Mouse (Mus musculus) MEL (cell line): Measurements from ENCODE around the gene Aamp. TPM values are rescaled to one million over a fixed set of nuclear protein-coding genes. Genes with fewer than 3 reads are reported as not detected.

Experiments used
- DNase-seq: peaks from one replicate; pipeline ENCODE4 v3.0.0; 2011; ENCODE audit warnings: low read depth, low spot score
- H3K27ac ChIP-seq: 2 replicates; pipeline ENCODE4 v1.5.1; 2012; ENCODE audit warnings: low read depth, mild to moderate bottlenecking, control low read depth, low read length, moderate library complexity; ENCODE audit not compliant: control insufficient read depth
- H3K27me3 ChIP-seq, 2 experiments: fragments of 150-350 bp in 1 of 2; sonication (generic) in 1 of 2; 2 replicates each; pipeline ENCODE4 v1.6.1; 2012; ENCODE audit warnings: low read length in 2 of 2, mild to moderate bottlenecking in 2 of 2, improper control_type of control experiment in 1 of 2, moderate library complexity in 1 of 2; ENCODE audit not compliant: insufficient read depth in 2 of 2, control insufficient read depth in 1 of 2
- H3K36me3 ChIP-seq, 2 experiments: 2 replicates each; pipeline ENCODE4 v1.6.1; 2012 to 2014; ENCODE audit warnings: low read length in 2 of 2, improper control_type of control experiment in 1 of 2, inconsistent platforms in 1 of 2, mild to moderate bottlenecking in 1 of 2; ENCODE audit not compliant: insufficient read depth in 2 of 2, control insufficient read depth in 1 of 2
- H3K4me1 ChIP-seq, 2 experiments: fragments of 150-350 bp in 1 of 2; sonication (generic) in 1 of 2; 2 replicates each; pipeline ENCODE4 v1.6.1; 2012; ENCODE audit warnings: low read length in 2 of 2, improper control_type of control experiment in 1 of 2, mild to moderate bottlenecking in 1 of 2; ENCODE audit not compliant: insufficient read depth in 2 of 2, control insufficient read depth in 1 of 2
- H3K4me3 ChIP-seq, 2 experiments: fragments of 150-350 bp in 1 of 2; sonication (generic) in 1 of 2; 2 replicates each; pipeline ENCODE4 v1.5.1; 2012; ENCODE audit warnings: low read depth in 2 of 2, low read length in 2 of 2, mild to moderate bottlenecking in 2 of 2, moderate library complexity in 2 of 2, control low read depth in 1 of 2, improper control_type of control experiment in 1 of 2; ENCODE audit not compliant: control insufficient read depth in 1 of 2, insufficient read depth in 1 of 2
- H3K79me2 ChIP-seq: 2 replicates; pipeline ENCODE4 v1.6.1; 2012; ENCODE audit warnings: mild to moderate bottlenecking, low read length, moderate library complexity; ENCODE audit not compliant: control insufficient read depth, poor library complexity, insufficient read depth
- H3K9ac ChIP-seq: 2 replicates; pipeline ENCODE4 v1.6.1; 2012; ENCODE audit warnings: low read depth, mild to moderate bottlenecking, control low read depth, low read length, moderate library complexity; ENCODE audit not compliant: control insufficient read depth, poor library complexity, severe bottlenecking
- H3K9me3 ChIP-seq: fragments of 150-350 bp; sonication (generic); replicated peaks from 2 replicates; pipeline ENCODE4 v1.6.1; 2012; ENCODE audit warnings: mild to moderate bottlenecking, low read length, improper control_type of control experiment, moderate library complexity; ENCODE audit not compliant: insufficient read depth
- CHD1 ChIP-seq: IDR thresholded peaks from 2 replicates; pipeline ENCODE4 v1.6.1; 2012; ENCODE audit warnings: low read depth, mild to moderate bottlenecking, inconsistent platforms, low read length, improper control_type of control experiment
- CHD2 ChIP-seq: IDR thresholded peaks from 2 replicates; pipeline ENCODE4 v1.6.1; 2011; ENCODE audit warnings: low read length, improper control_type of control experiment
- CTCF ChIP-seq, 3 experiments: IDR thresholded peaks in 2 of 3; conservative IDR thresholded peaks in 1 of 3; 2 replicates each; pipeline ENCODE4 v1.5.1; 2011 to 2012; ENCODE audit warnings: low read length in 3 of 3, low read depth in 2 of 3, mild to moderate bottlenecking in 2 of 3, improper control_type of control experiment in 1 of 3, inconsistent platforms in 1 of 3, mixed read lengths in 1 of 3, moderate library complexity in 1 of 3; ENCODE audit not compliant: control insufficient read depth in 1 of 3, insufficient read depth in 1 of 3, poor library complexity in 1 of 3, severe bottlenecking in 1 of 3
- ELF1 ChIP-seq: IDR thresholded peaks from 2 replicates; pipeline ENCODE4 v1.6.1; 2014; ENCODE audit warnings: low read depth, mild to moderate bottlenecking, inconsistent platforms, low read length, improper control_type of control experiment, moderate library complexity
- EP300 ChIP-seq, 2 experiments: IDR thresholded peaks; 2 replicates each; pipeline ENCODE4 v1.6.1; 2011; ENCODE audit warnings: improper control_type of control experiment in 2 of 2, low read length in 2 of 2, low read depth in 1 of 2, mild to moderate bottlenecking in 1 of 2
- ETS1 ChIP-seq: IDR thresholded peaks from 2 replicates; pipeline ENCODE4 v1.6.1; 2012; ENCODE audit warnings: low read depth, mild to moderate bottlenecking, inconsistent platforms, low read length, improper control_type of control experiment, moderate library complexity
- GABPA ChIP-seq: IDR thresholded peaks from 2 replicates; pipeline ENCODE4 v1.6.1; 2012; ENCODE audit warnings: low read depth, mild to moderate bottlenecking, inconsistent platforms, low read length, improper control_type of control experiment, moderate library complexity
- GATA1 ChIP-seq: IDR thresholded peaks from 2 replicates; pipeline ENCODE4 v1.6.1; 2011; ENCODE audit warnings: low read depth, low read length, improper control_type of control experiment
- HCFC1 ChIP-seq: IDR thresholded peaks from 2 replicates; pipeline ENCODE4 v1.6.1; 2012; ENCODE audit warnings: low read depth, mild to moderate bottlenecking, inconsistent platforms, low read length, improper control_type of control experiment, moderate library complexity
- JUND ChIP-seq: IDR thresholded peaks from 2 replicates; pipeline ENCODE4 v1.6.1; 2011; ENCODE audit warnings: low read depth, mild to moderate bottlenecking, improper control_type of control experiment, low read length
- KAT2A ChIP-seq: conservative IDR thresholded peaks from 2 replicates; pipeline ENCODE4 v1.6.1; 2012; ENCODE audit warnings: low read depth, low read length, improper control_type of control experiment, inconsistent platforms
- MAX ChIP-seq: IDR thresholded peaks from 2 replicates; pipeline ENCODE4 v1.6.1; 2011; ENCODE audit warnings: low read length, improper control_type of control experiment
- MAZ ChIP-seq: IDR thresholded peaks from 2 replicates; pipeline ENCODE4 v1.6.1; 2012; ENCODE audit warnings: low read depth, mild to moderate bottlenecking, inconsistent platforms, low read length, improper control_type of control experiment
- MEF2A ChIP-seq: IDR thresholded peaks from 2 replicates; pipeline ENCODE4 v1.6.1; 2014; ENCODE audit warnings: low read depth, mild to moderate bottlenecking, inconsistent platforms, low read length, improper control_type of control experiment; ENCODE audit not compliant: poor library complexity, insufficient replicate concordance, severe bottlenecking; ENCODE audit errors: extremely low read depth
- MYB ChIP-seq: IDR thresholded peaks from 2 replicates; pipeline ENCODE4 v1.6.1; 2011; ENCODE audit warnings: mild to moderate bottlenecking, low read depth, low read length, improper control_type of control experiment
- NRF1 ChIP-seq: IDR thresholded peaks from 2 replicates; pipeline ENCODE4 v1.6.1; 2014; ENCODE audit warnings: low read depth, mild to moderate bottlenecking, inconsistent platforms, low read length, improper control_type of control experiment, moderate library complexity; ENCODE audit not compliant: poor library complexity, insufficient read depth, severe bottlenecking
- POLR2A ChIP-seq, 2 experiments: IDR thresholded peaks; 2 replicates each; pipeline ENCODE4 v1.6.1; 2011 to 2012; ENCODE audit warnings: low read length in 2 of 2, mild to moderate bottlenecking in 2 of 2, control low read depth in 1 of 2, improper control_type of control experiment in 1 of 2, low read depth in 1 of 2, moderate library complexity in 1 of 2; ENCODE audit not compliant: control insufficient read depth in 1 of 2, insufficient read depth in 1 of 2, poor library complexity in 1 of 2
- POLR2AphosphoS2 ChIP-seq: IDR thresholded peaks from 2 replicates; pipeline ENCODE4 v1.6.1; 2011; ENCODE audit warnings: low read length, improper control_type of control experiment
- RCOR1 ChIP-seq: IDR thresholded peaks from 2 replicates; pipeline ENCODE4 v1.6.1; 2012; ENCODE audit warnings: low read depth, mild to moderate bottlenecking, inconsistent platforms, low read length, improper control_type of control experiment
- SIN3A ChIP-seq: IDR thresholded peaks from 2 replicates; pipeline ENCODE4 v1.6.1; 2012; ENCODE audit warnings: low read length, improper control_type of control experiment, inconsistent platforms
- TAL1 ChIP-seq: IDR thresholded peaks from 2 replicates; pipeline ENCODE4 v1.6.1; 2012; ENCODE audit warnings: mild to moderate bottlenecking, inconsistent platforms, low read length, moderate library complexity, mixed read lengths
- TBP ChIP-seq: IDR thresholded peaks from 2 replicates; pipeline ENCODE4 v1.8.0; 2011; ENCODE audit warnings: low read depth, low read length, improper control_type of control experiment
- TCF12 ChIP-seq: IDR thresholded peaks from 2 replicates; pipeline ENCODE4 v1.6.1; 2014; ENCODE audit warnings: low read depth, mild to moderate bottlenecking, inconsistent platforms, low read length, improper control_type of control experiment, moderate library complexity
- ZKSCAN1 ChIP-seq: IDR thresholded peaks from 2 replicates; pipeline ENCODE4 v1.6.1; 2012; ENCODE audit warnings: low read depth, mild to moderate bottlenecking, inconsistent platforms, low read length, improper control_type of control experiment, moderate library complexity
- ZNF384 ChIP-seq: IDR thresholded peaks from 2 replicates; pipeline ENCODE4 v1.6.1; 2012; ENCODE audit warnings: low read depth, mild to moderate bottlenecking, inconsistent platforms, low read length, improper control_type of control experiment
- polyA plus RNA-seq, 2 experiments: library from polyadenylated mRNA; stranded (reverse) in 1 of 2; unstranded in 1 of 2; fragments of >175 nt in 1 of 2; fragments of >200 nt in 1 of 2; gene quantifications; 2 replicates each; pipeline versions ENCODE4 v1.2.1 to v1.2.4; 2012; ENCODE audit warnings: low replicate concordance in 2 of 2, low read depth in 1 of 2; ENCODE audit not compliant: insufficient read length in 2 of 2, insufficient read depth in 1 of 2, missing spikeins in 1 of 2
- total RNA-seq: library from RNA; depleted of rRNA; stranded (reverse); fragments of 300-350 nt; gene quantifications from 2 replicates; pipeline ENCODE4 v1.2.3, GENCODE M21; 2012

The Aamp gene
- total and polyA plus RNA-seq, 3 experiments, result 108 to 169 TPM; not detected in 1

DNA sequence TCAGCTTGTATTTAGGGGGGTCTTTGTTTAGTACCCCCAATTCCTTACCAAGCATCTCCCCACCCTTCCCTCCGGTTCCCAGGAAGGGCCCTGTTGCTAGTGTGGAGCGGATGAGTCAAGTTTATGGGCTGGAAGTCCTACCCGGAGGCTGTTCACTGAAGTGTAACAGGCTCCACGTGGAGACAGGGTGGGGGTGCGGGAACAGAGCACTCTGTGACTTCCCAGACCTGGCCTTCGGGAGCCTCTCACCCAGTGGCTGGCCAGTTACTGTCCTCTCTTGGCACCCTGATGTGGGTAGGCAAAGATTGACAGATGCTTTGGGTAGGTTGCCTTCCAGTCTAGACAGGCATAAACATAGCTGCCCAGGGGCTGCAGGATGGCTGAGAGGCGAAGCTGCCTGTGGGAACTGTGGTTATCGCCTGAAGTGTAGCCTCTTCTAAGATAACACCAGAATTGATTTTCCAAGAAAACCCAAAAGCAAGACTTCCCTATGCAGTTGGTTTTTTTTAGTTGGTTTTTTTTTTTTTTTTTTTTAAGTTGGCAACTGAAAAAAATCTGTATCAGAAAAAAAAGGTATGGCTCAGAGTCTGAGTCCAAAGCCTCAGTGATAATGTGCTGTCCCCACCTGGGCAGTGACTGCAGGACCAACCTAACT, 6.5 kb downstream of the Aamp start:
- no peaks in the 10 kb centered on the region for H3K36me3 ChIP-seq
- H3K9ac ChIP-seq, result no peak overlapping the region
- no peaks in the 10 kb centered on the region for H3K27me3 ChIP-seq
- H3K79me2 ChIP-seq, result peaks cover 2% of the 10 kb centered on the region; the same call in 1 of the 2 replicates
- no peak overlapping the region for H3K4me3 ChIP-seq
- H3K9me3 ChIP-seq, result no peaks in the 10 kb centered on the region
- peak; percentile 29 for DNase-seq
- no peak overlapping the region for H3K27ac ChIP-seq
- H3K4me1 ChIP-seq, result no peaks in the 10 kb centered on the region
- no peak for TF ChIP-seq ELF1
- no peak for TF ChIP-seq GABPA
- TF ChIP-seq ZKSCAN1, result no peak
- peak in 1 of 2 experiments; percentile 50; a peak in 1 of 4 replicates for TF ChIP-seq EP300 (IDR thresholded peaks at IDR 0.05; ENCODE audit: low read depth in 1 of 2, low read length in 2 of 2)
- peak; percentile 94 for TF ChIP-seq ZNF384
- peak; percentile 93 for TF ChIP-seq RCOR1
- TF ChIP-seq TAL1, result 0 out of 2 replicates have a peak, but pooled peaks have one; percentile 22
- TF ChIP-seq GATA1, result peak; percentile 43
- TF ChIP-seq CTCF (IDR thresholded peaks at IDR 0.05 in 2 of 3, conservative IDR thresholded peaks at IDR 0.05 in 1 of 3; ENCODE audit: control insufficient read depth in 1 of 3, insufficient read depth in 1 of 3, low read depth in 2 of 3, low read length in 3 of 3, poor library complexity in 1 of 3, severe bottlenecking in 1 of 3), result no peak

DNA sequence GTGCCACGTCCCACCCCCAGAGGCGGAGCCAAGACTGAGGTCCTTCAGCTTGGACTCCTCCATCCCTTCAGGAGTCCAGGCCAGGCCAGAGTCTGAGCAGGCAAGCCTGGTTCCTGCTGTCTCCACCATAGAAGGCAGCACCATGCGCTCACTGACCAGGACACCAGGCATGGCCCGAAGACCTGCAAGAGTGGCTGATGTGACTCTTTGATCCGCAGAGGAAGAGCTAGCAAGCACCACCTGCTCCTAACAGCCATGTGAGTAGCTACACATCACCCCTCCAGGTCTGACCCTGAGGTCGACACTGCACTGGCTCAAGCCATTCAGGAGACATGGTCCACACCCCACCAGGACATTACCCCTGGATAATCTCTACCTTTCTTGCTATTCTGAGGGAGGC, 7.5 kb downstream of the Aamp start:
- no peaks in the 10 kb centered on the region for H3K4me1 ChIP-seq
- DNase-seq, result no peak
- TF ChIP-seq MEF2A (no peak), POLR2AphosphoS2 (no peak), JUND (no peak), TAL1 (no peak), CHD2 (no peak), ETS1 (no peak), KAT2A (no peak), MAZ (no peak), HCFC1 (no peak), CTCF (IDR thresholded peaks at IDR 0.05 in 2 of 3, conservative IDR thresholded peaks at IDR 0.05 in 1 of 3; ENCODE audit: control insufficient read depth in 1 of 3, insufficient read depth in 1 of 3, low read depth in 2 of 3, low read length in 3 of 3, poor library complexity in 1 of 3, severe bottlenecking in 1 of 3) (no peak), TCF12 (no peak), POLR2A (IDR thresholded peaks at IDR 0.05; ENCODE audit: control insufficient read depth in 1 of 2, insufficient read depth in 1 of 2, low read depth in 1 of 2, low read length in 2 of 2, poor library complexity in 1 of 2) (no peak), TBP (no peak), EP300 (IDR thresholded peaks at IDR 0.05; ENCODE audit: low read depth in 1 of 2, low read length in 2 of 2) (no peak), CHD1 (no peak), NRF1 (no peak), MYB (no peak), MAX (no peak), ZKSCAN1 (no peak), SIN3A (no peak)
- TF ChIP-seq, all 39 proteins: peak for 0
- no peaks in the 10 kb centered on the region for H3K9me3 ChIP-seq
- H3K27ac ChIP-seq, result no peak overlapping the region
- H3K4me3 ChIP-seq, result no peak overlapping the region
- no peak overlapping the region for H3K9ac ChIP-seq
- no peaks in the 10 kb centered on the region for H3K36me3 ChIP-seq
- no peaks in the 10 kb centered on the region for H3K79me2 ChIP-seq
- H3K27me3 ChIP-seq, result no peaks in the 10 kb centered on the region
